Mouse (Mus musculus): Measurements from ENCODE around the gene Gm30302.

DNA sequence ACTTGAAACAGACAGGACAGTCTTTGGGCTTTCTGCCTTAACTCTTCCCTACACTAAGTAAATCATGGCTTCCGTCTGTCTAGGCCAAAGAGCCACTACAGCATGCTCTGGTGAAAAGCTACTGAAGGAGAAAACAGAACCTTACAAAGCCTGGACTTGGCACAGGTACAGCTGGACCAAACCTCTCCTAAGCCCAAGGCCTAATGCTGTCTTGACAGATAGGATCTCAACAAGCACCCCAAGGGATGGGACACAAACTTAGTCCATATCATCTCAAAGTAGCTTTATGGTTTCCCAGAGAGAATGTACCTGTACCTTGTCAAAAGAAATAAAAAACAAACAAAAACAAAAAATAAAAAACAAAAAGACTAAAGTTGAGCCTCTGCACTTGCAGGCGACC lies 62.4 kb downstream of the Gm30302 start:
- no peak for TF ChIP-seq CTCF (IDR thresholded peaks at IDR 0.05; ENCODE audit: low read depth, low read length)
- TF ChIP-seq POLR2A (IDR thresholded peaks at IDR 0.05; ENCODE audit: extremely low read depth, insufficient read depth, low read length) = no peak
